Mouse (Mus musculus) thymus, postnatal 25 days (tissue): ENCODE data around the gene Mpv17l2.

Source experiments
- DNase-seq: peaks from one replicate; pipeline ENCODE4 v3.0.0; 2022

Mpv17l2 gene

DNA sequence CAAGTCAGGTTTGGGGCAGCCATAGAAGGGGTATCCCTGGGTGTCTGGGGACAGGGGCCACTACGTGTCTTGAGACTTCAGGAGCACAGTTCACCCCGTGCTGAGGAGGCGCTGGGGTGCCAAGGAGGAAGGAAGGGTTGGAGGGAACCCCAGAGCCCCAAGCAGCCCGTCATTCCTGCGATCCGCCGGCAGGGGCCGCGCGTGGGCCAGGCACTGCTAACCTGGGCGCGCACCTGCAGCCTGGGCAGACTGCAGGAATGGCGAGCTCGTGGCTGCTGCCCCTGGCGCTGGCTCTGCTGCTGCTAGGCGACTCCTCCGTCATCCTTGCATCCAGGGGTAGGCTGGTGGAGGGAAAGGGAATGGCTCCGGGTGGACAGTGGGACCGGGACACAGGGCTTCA lies 42.4 kb downstream of the Mpv17l2 start, which contains the start of gene Gm3336:
TSS of gene Gm3336 (plus strand) at position 247 of the 400 bp plus-strand sequence.
- DNase-seq, result peak; percentile 87

DNA sequence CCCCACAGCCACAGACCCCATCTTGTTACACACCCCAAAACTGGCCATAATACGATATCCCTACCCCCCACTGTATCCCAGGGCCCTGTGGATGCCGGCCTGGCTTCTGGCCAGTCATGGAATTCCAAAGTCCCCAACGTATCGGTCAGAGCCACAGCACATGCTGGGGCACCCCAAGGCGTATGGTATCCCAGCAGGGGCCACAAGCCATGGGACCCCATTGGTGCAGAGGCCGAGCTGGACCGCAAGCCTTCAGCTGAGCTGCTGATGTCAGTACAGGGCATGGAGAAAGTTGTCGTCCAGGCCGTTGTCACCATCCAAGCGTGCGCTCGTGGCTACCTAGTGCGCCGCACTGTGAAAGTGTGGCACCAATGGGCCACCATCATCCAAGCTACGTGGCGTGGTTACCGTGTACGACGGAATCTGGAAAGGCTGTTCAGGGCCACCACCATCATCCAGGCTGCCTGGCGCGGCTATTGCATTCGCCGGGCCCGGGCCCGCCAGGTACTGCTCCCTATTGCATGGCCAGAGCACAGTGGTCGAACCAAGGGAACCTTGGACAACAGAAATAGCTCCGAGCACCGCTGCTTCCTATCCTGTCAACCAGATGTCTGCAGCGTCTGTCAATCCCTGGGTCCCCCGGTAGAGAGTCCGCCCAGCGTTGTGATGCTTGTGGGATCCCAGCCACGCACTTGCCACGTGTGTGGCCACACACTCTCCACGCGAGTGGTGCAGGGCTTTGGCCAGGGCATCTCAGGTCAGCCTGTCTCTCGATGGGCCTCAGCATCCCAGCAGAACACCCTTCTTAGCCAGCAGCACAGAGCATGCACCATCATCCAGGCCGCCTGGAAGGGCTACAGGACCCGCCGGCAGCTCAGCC lies 44.0 kb downstream of the Mpv17l2 start:
- no peak for DNase-seq

DNA sequence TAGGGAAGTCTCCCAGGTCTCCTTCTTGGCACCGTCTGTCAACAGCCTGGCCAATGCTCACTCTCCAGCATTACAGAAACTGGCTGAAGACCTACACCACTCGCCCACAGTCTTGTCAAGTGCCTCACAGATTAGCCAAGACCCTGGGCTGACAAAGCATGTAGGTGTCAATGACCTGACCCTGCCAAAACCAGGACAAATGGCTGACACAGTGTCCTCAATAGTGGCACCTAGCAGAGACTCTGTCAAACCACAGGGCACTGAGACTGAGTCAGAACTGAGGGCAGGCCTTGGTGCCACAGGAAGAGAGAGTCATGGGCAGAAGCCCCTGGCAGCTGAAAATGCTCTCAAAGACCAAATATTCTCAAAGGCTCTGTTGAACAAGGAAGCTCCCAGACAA lies 45.7 kb downstream of the Mpv17l2 start:
- no peak for DNase-seq

DNA sequence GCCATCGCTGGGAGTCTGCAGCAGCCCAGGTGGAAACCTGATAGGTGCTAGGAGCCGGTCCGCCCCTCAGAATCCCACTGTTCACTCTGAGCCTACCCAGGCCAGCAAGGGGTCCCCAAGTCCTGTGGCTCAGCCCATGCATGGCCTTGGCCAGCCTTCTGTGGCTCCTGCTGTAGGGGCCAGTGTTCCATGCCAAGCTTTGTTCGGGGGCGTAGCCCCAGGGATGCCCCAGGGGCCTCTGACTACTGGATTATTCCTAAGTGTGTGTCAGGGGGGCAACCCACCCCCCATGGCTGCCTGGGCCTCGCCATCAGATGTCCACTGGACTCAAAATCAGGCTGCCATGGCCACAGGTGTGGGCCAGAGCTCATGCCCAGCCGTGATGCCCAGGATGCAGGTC lies 46.8 kb downstream of the Mpv17l2 start:
- no peak for DNase-seq

DNA sequence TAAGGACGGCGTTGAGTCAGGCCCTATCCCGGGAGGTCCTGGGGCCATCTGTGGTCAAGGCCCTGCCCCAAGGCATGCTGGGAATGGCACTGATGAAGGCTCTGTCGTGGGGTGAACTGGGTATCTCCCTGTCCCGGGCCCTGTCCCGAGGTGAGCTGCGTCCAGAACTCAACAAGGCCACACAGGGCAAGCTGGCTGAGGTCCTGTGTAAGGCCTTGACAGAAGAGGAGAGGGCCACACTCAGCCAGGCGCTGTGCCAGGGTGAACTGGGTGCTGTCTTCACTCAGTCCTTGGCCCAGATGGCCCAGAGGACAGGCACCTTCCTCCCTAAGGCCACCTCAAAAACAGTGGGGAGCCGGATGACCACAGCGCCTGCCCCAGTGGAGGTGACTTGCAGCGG lies 49.7 kb downstream of the Mpv17l2 start:
- DNase-seq, result no peak

DNA sequence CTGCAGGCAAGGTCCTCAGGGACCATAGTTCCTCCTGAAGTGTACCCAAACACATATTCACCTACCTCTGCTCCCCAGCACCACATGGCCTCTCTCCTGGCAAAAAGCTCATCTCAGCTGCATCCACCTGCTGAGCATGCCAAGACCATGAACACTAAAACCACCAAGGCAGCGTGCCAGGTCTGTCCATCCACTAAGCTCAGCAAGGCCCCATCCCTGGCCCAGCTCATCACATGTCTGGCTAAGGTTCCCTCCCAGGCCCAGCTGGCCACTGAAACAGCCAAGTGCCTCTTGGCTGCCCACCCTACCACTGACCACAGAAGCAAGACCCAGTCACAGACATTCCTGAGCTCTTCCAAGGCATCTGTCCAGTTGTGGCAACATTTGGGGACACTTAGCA lies 50.5 kb downstream of the Mpv17l2 start:
- no peak for DNase-seq

DNA sequence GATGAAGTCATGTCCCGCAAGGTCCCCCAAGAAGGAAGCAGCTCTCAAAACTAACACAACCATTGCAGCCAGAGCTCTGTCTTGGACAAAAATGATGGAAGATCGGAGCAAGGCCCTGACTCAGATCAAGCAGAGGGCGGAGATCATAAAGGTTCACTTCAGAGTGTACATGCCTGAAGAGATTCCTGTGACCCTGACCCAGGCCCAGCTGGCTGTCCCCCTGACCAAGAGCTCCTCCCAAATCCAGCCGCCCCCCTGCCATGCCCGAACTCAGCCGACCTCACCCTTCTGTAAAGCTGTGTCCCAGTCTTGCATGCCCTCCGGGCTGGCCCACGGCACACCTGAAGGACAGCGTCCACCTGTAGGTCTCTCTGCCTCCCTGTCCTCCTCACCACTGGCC lies 51.0 kb downstream of the Mpv17l2 start:
- no peak for DNase-seq
